Mouse (Mus musculus): ENCODE results near the gene Tmem181a.
"Not testable (repeated sequence)": the region's sequence is repeated elsewhere in the genome, so short reads cannot be mapped to it uniquely, and the experiment has no call there.

Tmem181a gene

GRCm38 (mm10) chr17:6306503-6306902 is 49.8 kb downstream of the Tmem181a start:
- not testable (repeated sequence) for DNase-seq

- DNase-seq, result not testable (repeated sequence)
These were observed 55.1 kb downstream of the Tmem181a start for GRCm38 (mm10) chr17:6311716-6312115.

GRCm38 (mm10) chr17:6312755-6313154 is 56.1 kb downstream of the Tmem181a start:
- not testable (repeated sequence) for DNase-seq

- DNase-seq, result not testable (repeated sequence)
These were observed 57.8 kb downstream of the Tmem181a start for GRCm38 (mm10) chr17:6314493-6314892.

- peak in 1 of 2 experiments; percentile 19 for DNase-seq
These were observed 59.0 kb downstream of the Tmem181a start for GRCm38 (mm10) chr17:6315706-6316105.

GRCm38 (mm10) chr17:6316379-6317126 is 59.9 kb downstream of the Tmem181a start:
- peak; percentile 77 to 86 for DNase-seq

GRCm38 (mm10) chr17:6317339-6317985 is 60.8 kb downstream of the Tmem181a start, which contains the start of gene Dynlt1a:
Dynlt1a (minus strand) TSS chr17:6317500.
- peak; percentile 99 for DNase-seq

- DNase-seq, result not testable (repeated sequence)
These were observed 64.6 kb downstream of the Tmem181a start for GRCm38 (mm10) chr17:6321081-6321777.

- DNase-seq, result not testable (repeated sequence)
These were observed 65.1 kb downstream of the Tmem181a start for GRCm38 (mm10) chr17:6321778-6322101.

GRCm38 (mm10) chr17:6325021-6325420 is 68.4 kb downstream of the Tmem181a start:
- DNase-seq, result not testable (repeated sequence)

- DNase-seq, result not testable (repeated sequence)
These were observed 68.9 kb downstream of the Tmem181a start for GRCm38 (mm10) chr17:6325543-6325942.

GRCm38 (mm10) chr17:6327554-6327953 is 70.9 kb downstream of the Tmem181a start:
- DNase-seq, result not testable (repeated sequence)

- DNase-seq, result not testable (repeated sequence)
These were observed 72.3 kb downstream of the Tmem181a start for GRCm38 (mm10) chr17:6328997-6329396.

- DNase-seq, result not testable (repeated sequence)
These were observed 86.1 kb downstream of the Tmem181a start for GRCm38 (mm10) chr17:6342606-6343294.

- DNase-seq, result peak in 1 of 2 experiments; percentile 1
These were observed 98.6 kb downstream of the Tmem181a start for GRCm38 (mm10) chr17:6355256-6355655.
